Mouse (Mus musculus): ENCODE data around the gene Fam71e2. TPM values are rescaled to one million over a fixed set of nuclear protein-coding genes. Genes with fewer than 3 reads are reported as not detected.

The Fam71e2 gene
- total and polyA plus RNA-seq, 3 experiments = 0.35 TPM; not detected in 2

GRCm38 (mm10) chr7:4732968-4733392 is 38.1 kb downstream of the Fam71e2 start:
- intact Hi-C loops (cut with DNase I) = no loop called here
- Histone ChIP-seq H3K4me3 (no peak overlapping the region), H3K36me3 (ENCODE audit: control insufficient read depth, insufficient read depth, low read length) (no peaks in the 10 kb centered on the region), H3K4me1 (ENCODE audit: control insufficient read depth, insufficient read depth, low read length) (no peaks in the 10 kb centered on the region), H3K9ac (ENCODE audit: low read depth, low read length) (no peak overlapping the region), H3K27me3 (ENCODE audit: control insufficient read depth, insufficient read depth, low read length) (peaks cover 1% of the 10 kb centered on the region; the same call in 1 of the 2 replicates), H3K27ac (no peak overlapping the region), H3K79me2 (replicated peaks; ENCODE audit: control insufficient read depth, insufficient read depth, low read length) (no peaks in the 10 kb centered on the region)
- no peak for TF ChIP-seq CTCF (IDR thresholded peaks at IDR 0.05)
- no peak for TF ChIP-seq EP300 (IDR thresholded peaks at IDR 0.05; ENCODE audit: insufficient read depth, low read depth, low read length)
- no peak for TF ChIP-seq POLR2A (IDR thresholded peaks at IDR 0.05; ENCODE audit: insufficient read depth, low read depth, low read length)
- WGBS = 43% methylated on average over 6 of the region's 6 CpGs
- no peak for DNase-seq

- intact Hi-C loops (cut with DNase I) = no loop called here
- Histone ChIP-seq H3K27me3 (ENCODE audit: control insufficient read depth, insufficient read depth, low read length) (peaks cover 1% of the 10 kb centered on the region; the same call in 1 of the 2 replicates), H3K36me3 (ENCODE audit: control insufficient read depth, insufficient read depth, low read length) (no peaks in the 10 kb centered on the region), H3K4me1 (ENCODE audit: control insufficient read depth, insufficient read depth, low read length) (no peaks in the 10 kb centered on the region), H3K4me3 (no peak overlapping the region), H3K9ac (ENCODE audit: low read depth, low read length) (no peak overlapping the region), H3K79me2 (replicated peaks; ENCODE audit: control insufficient read depth, insufficient read depth, low read length) (no peaks in the 10 kb centered on the region), H3K27ac (no peak overlapping the region)
- DNase-seq = no peak
- WGBS = 75% methylated on average over 5 of the region's 5 CpGs
- TF ChIP-seq EP300 (IDR thresholded peaks at IDR 0.05; ENCODE audit: insufficient read depth, low read depth, low read length) (no peak), CTCF (IDR thresholded peaks at IDR 0.05) (no peak), POLR2A (IDR thresholded peaks at IDR 0.05; ENCODE audit: insufficient read depth, low read depth, low read length) (no peak)
Measured at GRCm38 (mm10) chr7:4731090-4731489, 40.0 kb downstream of the Fam71e2 start.

- Histone ChIP-seq H3K9ac (ENCODE audit: low read depth, low read length) (no peak within 1 kb of the TSS), H3K4me1 (ENCODE audit: control insufficient read depth, insufficient read depth, low read length) (no peaks in the 10 kb centered on the region), H3K27ac (no peak within 1 kb of the TSS), H3K36me3 (ENCODE audit: control insufficient read depth, insufficient read depth, low read length) (no peaks in the 10 kb centered on the region), H3K79me2 (replicated peaks; ENCODE audit: control insufficient read depth, insufficient read depth, low read length) (no peaks in the 10 kb centered on the region), H3K4me3 (no peak within 1 kb of the TSS), H3K27me3 (ENCODE audit: control insufficient read depth, insufficient read depth, low read length) (peaks cover 1% of the 10 kb centered on the region; the same call in 1 of the 2 replicates)
- intact Hi-C loops (cut with DNase I) = no loop called here
- no peak for TF ChIP-seq CTCF (IDR thresholded peaks at IDR 0.05)
- TF ChIP-seq EP300 (IDR thresholded peaks at IDR 0.05; ENCODE audit: insufficient read depth, low read depth, low read length) = no peak
- no peak for TF ChIP-seq POLR2A (IDR thresholded peaks at IDR 0.05; ENCODE audit: insufficient read depth, low read depth, low read length)
- DNase-seq = no peak
- 48% methylated on average over 7 of the region's 7 CpGs for WGBS
Measured at GRCm38 (mm10) chr7:4725169-4725568, 45.9 kb downstream of the Fam71e2 start, which contains the start of gene Tmem150b. TSS of gene Tmem150b (minus strand) at chr7:4725249.

DNA sequence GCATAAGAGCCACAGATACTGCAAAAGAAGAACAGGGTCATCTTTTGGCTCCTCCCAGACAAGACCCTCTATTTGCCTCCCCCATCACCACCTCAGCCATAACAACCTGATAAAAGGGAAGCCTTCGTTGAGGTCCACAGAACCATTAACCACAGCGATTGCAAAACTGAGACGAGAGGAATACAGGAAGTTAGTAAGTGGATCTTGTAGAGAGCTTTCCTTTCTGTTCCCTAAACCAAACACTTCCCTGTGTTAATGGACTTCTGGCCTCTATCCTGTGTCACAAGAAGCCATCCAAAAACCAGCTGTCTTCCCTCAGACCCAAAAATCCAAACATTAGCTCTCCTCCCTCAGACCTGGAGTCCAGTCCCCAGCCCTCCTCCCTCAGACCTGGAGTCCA is 46.7 kb downstream of the Fam71e2 start:
- H3K27me3 ChIP-seq (ENCODE audit: control insufficient read depth, insufficient read depth, low read length) = no peaks in the 10 kb centered on the region; the same call in 1 of the 2 replicates
- H3K9ac ChIP-seq (ENCODE audit: low read depth, low read length) = no peak overlapping the region
- H3K79me2 ChIP-seq (replicated peaks; ENCODE audit: control insufficient read depth, insufficient read depth, low read length) = no peaks in the 10 kb centered on the region
- intact Hi-C loops (cut with DNase I) = no loop called here
- DNase-seq = no peak
- H3K4me1 ChIP-seq (ENCODE audit: control insufficient read depth, insufficient read depth, low read length) = no peaks in the 10 kb centered on the region
- H3K27ac ChIP-seq = no peak overlapping the region
- H3K4me3 ChIP-seq = no peak overlapping the region
- TF ChIP-seq CTCF (IDR thresholded peaks at IDR 0.05) (no peak), EP300 (IDR thresholded peaks at IDR 0.05; ENCODE audit: insufficient read depth, low read depth, low read length) (no peak), POLR2A (IDR thresholded peaks at IDR 0.05; ENCODE audit: insufficient read depth, low read depth, low read length) (no peak)
- 51% methylated on average over 3 of the region's 3 CpGs for WGBS
- no peaks in the 10 kb centered on the region for H3K36me3 ChIP-seq (ENCODE audit: control insufficient read depth, insufficient read depth, low read length)

DNA sequence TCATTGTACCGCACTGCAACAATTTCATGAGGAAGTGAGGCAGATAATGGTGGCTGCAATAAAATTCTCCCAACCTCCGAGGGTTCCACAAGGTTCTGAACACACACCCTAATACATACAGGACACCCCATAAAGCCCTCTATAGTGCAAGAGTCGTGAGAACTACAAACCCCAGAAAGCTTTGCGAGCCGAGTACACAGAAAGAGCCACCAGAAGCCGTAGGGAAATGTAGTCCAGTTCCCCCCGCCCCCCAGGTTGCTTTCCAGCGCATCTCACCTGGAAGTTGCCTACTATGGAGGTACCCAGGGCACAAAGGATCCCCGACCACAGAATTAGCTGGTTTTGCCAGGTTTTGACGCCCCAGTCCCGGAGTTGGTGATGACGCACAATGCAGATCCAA is 47.6 kb downstream of the Fam71e2 start:
- no peaks in the 10 kb centered on the region for H3K36me3 ChIP-seq (ENCODE audit: control insufficient read depth, insufficient read depth, low read length)
- no peak for DNase-seq
- H3K27ac ChIP-seq = no peak overlapping the region
- intact Hi-C loops (cut with DNase I) = no loop called here
- H3K27me3 ChIP-seq (ENCODE audit: control insufficient read depth, insufficient read depth, low read length) = no peaks in the 10 kb centered on the region; the same call in 1 of the 2 replicates
- no peak overlapping the region for H3K4me3 ChIP-seq
- TF ChIP-seq EP300 (IDR thresholded peaks at IDR 0.05; ENCODE audit: insufficient read depth, low read depth, low read length) (no peak), CTCF (IDR thresholded peaks at IDR 0.05) (no peak), POLR2A (IDR thresholded peaks at IDR 0.05; ENCODE audit: insufficient read depth, low read depth, low read length) (no peak)
- H3K79me2 ChIP-seq (replicated peaks; ENCODE audit: control insufficient read depth, insufficient read depth, low read length) = no peaks in the 10 kb centered on the region
- 33% methylated on average over 12 of the region's 12 CpGs for WGBS
- no peaks in the 10 kb centered on the region for H3K4me1 ChIP-seq (ENCODE audit: control insufficient read depth, insufficient read depth, low read length)
- H3K9ac ChIP-seq (ENCODE audit: low read depth, low read length) = no peak overlapping the region; the same call in 1 of the 2 replicates

DNA sequence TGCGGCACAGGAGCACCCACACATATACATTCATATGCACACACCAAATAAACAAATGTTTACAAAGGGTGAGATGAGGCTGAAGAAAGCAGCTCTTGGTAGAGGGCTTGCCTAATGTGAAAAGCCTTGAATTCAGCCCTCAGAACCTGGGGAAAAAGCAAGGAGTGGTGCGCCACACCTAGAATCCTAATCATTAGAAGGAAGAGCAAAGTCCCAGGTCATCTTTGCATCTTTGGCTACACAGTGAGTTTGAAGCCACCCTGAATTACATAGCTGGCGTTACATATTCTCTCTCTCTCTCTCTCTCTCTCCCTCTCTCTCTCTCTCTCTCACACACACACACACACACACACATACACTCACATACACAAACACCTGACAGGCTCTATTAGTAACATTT is 51.8 kb downstream of the Fam71e2 start:
- WGBS = 78% methylated on average over 3 of the region's 3 CpGs
- intact Hi-C loops (cut with DNase I) = no loop called here
- Histone ChIP-seq H3K9ac (ENCODE audit: low read depth, low read length) (no peak overlapping the region), H3K79me2 (replicated peaks; ENCODE audit: control insufficient read depth, insufficient read depth, low read length) (no peaks in the 10 kb centered on the region), H3K4me1 (ENCODE audit: control insufficient read depth, insufficient read depth, low read length) (no peaks in the 10 kb centered on the region), H3K27me3 (ENCODE audit: control insufficient read depth, insufficient read depth, low read length) (no peaks in the 10 kb centered on the region), H3K4me3 (no peak overlapping the region), H3K27ac (no peak overlapping the region), H3K36me3 (ENCODE audit: control insufficient read depth, insufficient read depth, low read length) (no peaks in the 10 kb centered on the region)
- no peak for DNase-seq
- TF ChIP-seq CTCF (IDR thresholded peaks at IDR 0.05) (no peak), EP300 (IDR thresholded peaks at IDR 0.05; ENCODE audit: insufficient read depth, low read depth, low read length) (no peak), POLR2A (IDR thresholded peaks at IDR 0.05; ENCODE audit: insufficient read depth, low read depth, low read length) (no peak)

Data from heart, adult 2 months (tissue).